Mouse (Mus musculus): ENCODE results near the gene Macrod2. TPM values are rescaled to one million over a fixed set of nuclear protein-coding genes. Genes with fewer than 3 reads are reported as not detected.

Macrod2 gene
- polyA plus RNA-seq, 1 experiment from 2014 or later = 22.7 TPM

GRCm38 (mm10) chr2:141897951-141898350, 1502.8 kb downstream of the Macrod2 start:
- Histone ChIP-seq H3K9ac (no peak overlapping the region), H3K4me1 (replicated peaks) (no peaks in the 10 kb centered on the region), H3K4me2 (no peak overlapping the region), H3K4me3 (no peak overlapping the region), H3K9me3 (replicated peaks) (no peaks in the 10 kb centered on the region), H3K27ac (ENCODE audit: poor library complexity, severe bottlenecking) (no peak overlapping the region), H3K27me3 (replicated peaks) (no peaks in the 10 kb centered on the region), H3K36me3 (no peaks in the 10 kb centered on the region)
- no peak for ATAC-seq (ENCODE audit: insufficient number of reproducible peaks, low FRiP score)

DNA sequence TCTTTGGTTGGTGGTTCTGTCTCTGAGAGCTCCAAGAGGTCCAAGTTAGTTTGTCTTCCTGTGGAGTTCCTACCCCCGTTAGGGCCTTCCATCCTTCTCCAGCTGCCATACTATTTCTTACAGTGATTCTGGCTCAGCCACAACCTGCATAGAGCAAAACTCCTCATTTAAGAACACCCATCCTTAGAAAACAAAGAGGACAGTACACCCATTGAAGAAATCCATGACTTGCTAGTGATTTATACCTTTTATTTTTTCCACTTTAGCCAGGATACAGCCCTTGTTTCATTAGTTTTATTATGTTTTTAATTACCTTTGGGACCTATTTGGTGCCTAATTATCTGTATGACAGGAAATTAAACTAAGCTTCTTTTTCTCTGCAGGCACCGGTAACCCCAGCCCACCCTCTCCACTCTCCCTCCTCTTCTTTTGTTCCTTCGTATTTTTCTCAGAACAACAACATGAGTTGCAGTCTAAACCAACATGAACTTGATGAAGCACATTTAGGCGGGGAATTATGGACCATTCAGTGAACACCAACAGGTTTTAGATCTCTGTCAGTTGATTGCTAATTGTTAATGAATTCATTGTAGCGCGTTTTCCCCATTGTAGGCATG, 1516.8 kb downstream of the Macrod2 start:
- Histone ChIP-seq H3K27ac (ENCODE audit: poor library complexity, severe bottlenecking) (no peak overlapping the region), H3K9me3 (replicated peaks) (no peaks in the 10 kb centered on the region), H3K4me2 (no peak overlapping the region), H3K4me1 (replicated peaks) (no peaks in the 10 kb centered on the region), H3K9ac (no peak overlapping the region), H3K27me3 (replicated peaks) (no peaks in the 10 kb centered on the region), H3K36me3 (no peaks in the 10 kb centered on the region), H3K4me3 (no peak overlapping the region)
- no peak for ATAC-seq (ENCODE audit: insufficient number of reproducible peaks, low FRiP score)
- 75% methylated on average over 6 of the region's 6 CpGs for WGBS

DNA sequence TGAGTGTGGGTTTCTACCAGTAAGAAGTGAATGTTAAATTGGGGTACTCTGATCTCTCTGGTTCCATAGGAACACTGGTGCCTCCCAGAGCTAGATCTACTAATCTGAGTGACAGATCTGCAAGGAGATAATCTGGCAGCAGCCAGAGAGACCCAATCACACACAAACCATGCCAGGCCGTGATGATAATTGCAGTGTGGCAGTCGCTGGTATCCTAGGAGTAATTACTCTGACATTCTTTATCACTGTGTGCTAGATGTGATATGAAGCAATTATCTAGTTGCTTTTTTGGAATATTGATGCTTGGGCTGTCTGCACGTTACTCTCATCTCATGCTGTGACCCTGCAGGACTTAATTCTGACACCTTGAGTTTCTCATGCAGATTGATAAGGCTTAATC, 1518.4 kb downstream of the Macrod2 start:
- Histone ChIP-seq H3K27me3 (replicated peaks) (no peaks in the 10 kb centered on the region), H3K27ac (ENCODE audit: poor library complexity, severe bottlenecking) (no peak overlapping the region), H3K9me3 (replicated peaks) (no peaks in the 10 kb centered on the region), H3K36me3 (no peaks in the 10 kb centered on the region), H3K4me3 (no peak overlapping the region), H3K4me1 (replicated peaks) (no peaks in the 10 kb centered on the region), H3K9ac (no peak overlapping the region), H3K4me2 (no peak overlapping the region)
- WGBS = 37% methylated on average over 3 of the region's 3 CpGs
- ATAC-seq (ENCODE audit: insufficient number of reproducible peaks, low FRiP score) = no peak

- H3K4me1 ChIP-seq (replicated peaks) = no peaks in the 10 kb centered on the region
- no peak overlapping the region for H3K4me3 ChIP-seq
- ATAC-seq (ENCODE audit: insufficient number of reproducible peaks, low FRiP score) = no peak
- no peak overlapping the region for H3K9ac ChIP-seq
- no peaks in the 10 kb centered on the region for H3K36me3 ChIP-seq
- H3K27me3 ChIP-seq (replicated peaks) = no peaks in the 10 kb centered on the region
- WGBS = 74% methylated on average over 6 of the region's 6 CpGs
- H3K27ac ChIP-seq (ENCODE audit: poor library complexity, severe bottlenecking) = no peak overlapping the region
- no peak overlapping the region for H3K4me2 ChIP-seq
- no peaks in the 10 kb centered on the region for H3K9me3 ChIP-seq (replicated peaks)
Observed at GRCm38 (mm10) chr2:141913894-141914293, 1518.8 kb downstream of the Macrod2 start.

GRCm38 (mm10) chr2:141920377-141920992, 1525.4 kb downstream of the Macrod2 start:
- ATAC-seq (ENCODE audit: insufficient number of reproducible peaks, low FRiP score) = no peak
- H3K27ac ChIP-seq (ENCODE audit: poor library complexity, severe bottlenecking) = no peak overlapping the region
- H3K4me1 ChIP-seq (replicated peaks) = no peaks in the 10 kb centered on the region
- no peaks in the 10 kb centered on the region for H3K36me3 ChIP-seq
- 79% methylated on average over 2 of the region's 2 CpGs for WGBS
- no peak overlapping the region for H3K4me3 ChIP-seq
- no peak overlapping the region for H3K4me2 ChIP-seq
- H3K27me3 ChIP-seq (replicated peaks) = no peaks in the 10 kb centered on the region
- H3K9me3 ChIP-seq (replicated peaks) = no peaks in the 10 kb centered on the region
- no peak overlapping the region for H3K9ac ChIP-seq

DNA sequence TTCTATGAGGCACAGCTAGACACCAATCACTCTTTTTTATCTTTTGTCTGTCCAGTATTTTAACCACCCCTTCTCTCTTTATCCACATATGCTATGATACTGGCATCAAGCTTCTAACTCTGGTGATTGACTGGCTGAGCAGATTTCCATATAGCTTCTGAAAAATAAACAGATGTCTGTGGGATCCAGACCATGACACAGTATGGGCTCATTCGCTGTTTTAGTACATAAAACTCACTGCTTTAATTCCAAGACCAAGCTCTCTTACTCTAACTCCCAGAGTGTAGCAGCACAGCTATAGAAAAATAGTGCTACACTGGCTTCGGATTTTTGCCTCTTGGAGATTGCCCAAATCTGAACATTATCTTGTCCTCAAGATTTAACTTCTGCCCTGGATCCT, 1540.0 kb downstream of the Macrod2 start:
- H3K4me3 ChIP-seq = no peak overlapping the region
- no peak overlapping the region for H3K4me2 ChIP-seq
- H3K4me1 ChIP-seq (replicated peaks) = no peaks in the 10 kb centered on the region
- H3K9ac ChIP-seq = no peak overlapping the region
- H3K36me3 ChIP-seq = no peaks in the 10 kb centered on the region
- no peak overlapping the region for H3K27ac ChIP-seq (ENCODE audit: poor library complexity, severe bottlenecking)
- WGBS = 72% methylated on average over 2 of the region's 2 CpGs
- no peaks in the 10 kb centered on the region for H3K27me3 ChIP-seq (replicated peaks)
- no peaks in the 10 kb centered on the region for H3K9me3 ChIP-seq (replicated peaks)
- ATAC-seq (ENCODE audit: insufficient number of reproducible peaks, low FRiP score) = no peak

DNA sequence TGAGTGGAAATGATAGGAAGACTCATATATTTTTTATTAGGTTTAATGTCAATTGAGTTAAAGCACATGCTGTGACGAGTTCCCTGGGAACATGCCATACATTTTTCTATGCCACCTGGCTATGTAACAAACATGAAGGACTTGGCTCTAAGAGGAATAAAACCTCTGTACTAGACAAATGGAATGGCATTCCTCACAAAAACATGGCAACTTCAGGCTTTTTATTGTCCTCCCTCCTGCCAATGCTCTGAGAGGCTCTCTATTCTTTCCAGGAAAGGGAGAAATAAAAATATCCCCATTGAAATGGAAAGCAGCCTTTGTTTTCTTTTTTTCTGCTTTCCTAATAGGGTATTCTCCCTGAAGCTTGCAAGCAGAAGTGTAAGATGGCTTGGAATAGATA, 1559.7 kb downstream of the Macrod2 start:
- WGBS = 70% methylated on average over 1 of the region's 1 CpGs
- no peak overlapping the region for H3K9ac ChIP-seq
- H3K4me3 ChIP-seq = no peak overlapping the region
- H3K27me3 ChIP-seq (replicated peaks) = no peaks in the 10 kb centered on the region
- no peaks in the 10 kb centered on the region for H3K4me1 ChIP-seq (replicated peaks)
- no peak for ATAC-seq (ENCODE audit: insufficient number of reproducible peaks, low FRiP score)
- H3K4me2 ChIP-seq = no peak overlapping the region
- H3K9me3 ChIP-seq (replicated peaks) = no peaks in the 10 kb centered on the region
- H3K27ac ChIP-seq (ENCODE audit: poor library complexity, severe bottlenecking) = no peak overlapping the region
- H3K36me3 ChIP-seq = no peaks in the 10 kb centered on the region

- Histone ChIP-seq H3K4me3 (no peak overlapping the region), H3K27me3 (replicated peaks) (no peaks in the 10 kb centered on the region), H3K4me2 (no peak overlapping the region), H3K27ac (ENCODE audit: poor library complexity, severe bottlenecking) (no peak overlapping the region), H3K9ac (no peak overlapping the region), H3K36me3 (no peaks in the 10 kb centered on the region), H3K9me3 (replicated peaks) (no peaks in the 10 kb centered on the region), H3K4me1 (replicated peaks) (no peaks in the 10 kb centered on the region)
- no peak for ATAC-seq (ENCODE audit: insufficient number of reproducible peaks, low FRiP score)
- WGBS = 56% methylated on average over 3 of the region's 3 CpGs
Observed at GRCm38 (mm10) chr2:141955197-141955596, 1560.1 kb downstream of the Macrod2 start.

DNA sequence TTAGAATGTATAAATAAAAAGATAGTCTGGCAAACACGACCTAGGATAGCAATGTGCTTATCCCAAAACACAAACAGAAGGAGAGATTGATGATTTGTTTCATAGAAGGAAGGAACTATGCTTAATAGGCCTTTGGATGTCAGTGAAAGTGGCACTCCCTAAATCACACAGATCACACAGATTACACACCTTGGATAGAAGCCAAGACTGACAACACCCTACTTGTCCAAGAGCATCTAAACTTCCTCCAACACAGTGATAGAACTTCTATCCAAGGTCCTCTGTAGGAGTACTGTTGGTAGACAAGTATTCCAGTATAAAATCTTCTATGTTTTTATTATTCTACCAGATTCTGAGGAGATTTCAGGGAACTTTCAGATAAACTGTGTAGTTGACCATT, 1567.8 kb downstream of the Macrod2 start:
- WGBS = 41% methylated on average over 1 of the region's 1 CpGs
- no peak for ATAC-seq (ENCODE audit: insufficient number of reproducible peaks, low FRiP score)
- Histone ChIP-seq H3K4me3 (no peak overlapping the region), H3K4me2 (no peak overlapping the region), H3K27ac (ENCODE audit: poor library complexity, severe bottlenecking) (no peak overlapping the region), H3K9ac (no peak overlapping the region), H3K9me3 (replicated peaks) (no peaks in the 10 kb centered on the region), H3K27me3 (replicated peaks) (no peaks in the 10 kb centered on the region), H3K4me1 (replicated peaks) (no peaks in the 10 kb centered on the region), H3K36me3 (no peaks in the 10 kb centered on the region)

- ATAC-seq (ENCODE audit: insufficient number of reproducible peaks, low FRiP score) = no peak
- Histone ChIP-seq H3K4me1 (replicated peaks) (no peaks in the 10 kb centered on the region), H3K9me3 (replicated peaks) (no peaks in the 10 kb centered on the region), H3K9ac (no peak overlapping the region), H3K4me2 (no peak overlapping the region), H3K4me3 (no peak overlapping the region), H3K27ac (ENCODE audit: poor library complexity, severe bottlenecking) (no peak overlapping the region), H3K36me3 (no peaks in the 10 kb centered on the region), H3K27me3 (replicated peaks) (no peaks in the 10 kb centered on the region; the same call in 1 of the 2 replicates)
- 72% methylated on average over 7 of the region's 7 CpGs for WGBS
Observed at GRCm38 (mm10) chr2:141983664-141984395, 1588.7 kb downstream of the Macrod2 start.

DNA sequence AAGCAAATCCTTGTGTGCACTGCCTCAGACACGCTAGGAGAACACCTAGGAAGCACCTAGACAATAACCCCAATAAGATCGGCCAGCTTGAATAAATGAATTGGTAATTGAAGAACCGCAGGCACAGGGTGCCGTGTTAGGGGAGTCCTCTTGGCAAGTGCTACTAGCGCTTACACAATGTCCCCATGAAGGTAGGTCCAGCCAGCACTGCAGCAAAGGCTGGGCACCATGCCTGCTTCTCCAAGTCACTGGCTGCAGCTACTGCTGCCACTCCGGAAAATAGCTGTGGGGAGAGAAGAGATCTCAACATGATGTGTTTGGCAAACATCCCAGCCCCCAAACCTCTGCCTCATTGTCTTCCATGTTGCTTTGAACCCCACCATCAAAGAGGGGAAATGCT, 1603.8 kb downstream of the Macrod2 start:
- 76% methylated on average over 6 of the region's 6 CpGs for WGBS
- no peak overlapping the region for H3K9ac ChIP-seq

More for the DNA sequence above, 1603.8 kb downstream of the Macrod2 start:
- no peak overlapping the region for H3K4me3 ChIP-seq
- H3K4me1 ChIP-seq (replicated peaks) = no peaks in the 10 kb centered on the region
- no peaks in the 10 kb centered on the region for H3K9me3 ChIP-seq (replicated peaks)
- H3K36me3 ChIP-seq = no peaks in the 10 kb centered on the region
- no peak for ATAC-seq (ENCODE audit: insufficient number of reproducible peaks, low FRiP score)
- H3K27me3 ChIP-seq (replicated peaks) = peaks cover 45% of the 10 kb centered on the region
- H3K4me2 ChIP-seq = no peak overlapping the region
- H3K27ac ChIP-seq (ENCODE audit: poor library complexity, severe bottlenecking) = no peak overlapping the region

Data from heart, embryonic 12.5 days (tissue).